Mouse (Mus musculus): Measurements from ENCODE around the gene Tspan7.

DNA sequence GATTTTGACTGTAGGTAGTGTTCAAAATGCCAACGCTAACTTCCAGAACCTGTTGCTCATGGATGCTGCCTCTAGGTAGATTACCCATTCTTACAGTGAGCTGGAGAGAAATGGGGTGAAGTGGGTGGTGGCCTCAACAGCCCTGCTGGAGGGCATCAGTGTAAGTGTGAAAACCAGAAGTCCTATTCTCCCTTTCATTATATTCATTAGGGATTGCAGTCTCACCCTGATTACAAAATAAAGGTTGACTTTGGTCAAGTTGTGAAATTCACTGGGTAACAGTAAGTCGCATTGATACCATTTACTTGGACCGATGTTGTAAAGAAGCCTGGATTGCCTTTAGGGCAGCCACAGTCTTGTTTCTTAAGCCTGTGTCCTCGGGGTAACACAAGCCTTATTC is 97.8 kb downstream of the Tspan7 start:
- TF ChIP-seq GATA1 (IDR thresholded peaks at IDR 0.05; ENCODE audit: borderline replicate concordance, low read length), result no peak
- no peak for TF ChIP-seq CTCF (IDR thresholded peaks at IDR 0.05; ENCODE audit: low read depth, low read length)
- no peak for TF ChIP-seq POLR2AphosphoS5 (IDR thresholded peaks at IDR 0.05; ENCODE audit: insufficient replicate concordance, low read depth, low read length)
- no peak for TF ChIP-seq TAL1 (conservative IDR thresholded peaks at IDR 0.05; ENCODE audit: low read depth, low read length)
- TF ChIP-seq GATA2 (IDR thresholded peaks at IDR 0.05; ENCODE audit: borderline replicate concordance, low read depth, low read length), result no peak
